Mouse (Mus musculus) heart, postnatal 25 days (tissue): ENCODE data around the gene Rnf19b. TPM values are rescaled to one million over a fixed set of nuclear protein-coding genes. Genes with fewer than 3 reads are reported as not detected.

Source experiments
- DNase-seq: peaks from one replicate; pipeline ENCODE4 v3.0.0; 2022; ENCODE audit warnings: low spot score
- intact Hi-C: fragments of 180-260 bp; cut with DNase I; formaldehyde crosslinking; loops from one replicate; pipeline ENCODE4 v1.15.1; 2025
- total RNA-seq, 2 experiments: library from RNA; stranded (reverse); gene quantifications; 2 replicates each; pipeline ENCODE4 v1.2.3; 2021

Rnf19b gene
- total RNA-seq = 10 to 100 TPM; 21.8 to 21.9 TPM

- intact Hi-C loops = loop anchor here (10.0 kb wide), 1 partner anchor 64 kb away; the partner anchor contains the start of gene Ak2
- no peak for DNase-seq
These were observed at the start of gene Rnf19b for GRCm38 (mm10) chr4:129058207-129059092. Gene Rnf19b, plus strand, starts transcription at chr4:129058271.

- no peak for DNase-seq
- intact Hi-C loops = no loop called here
These were observed 49.4 kb upstream of the Rnf19b start for GRCm38 (mm10) chr4:129008672-129009071.

DNA sequence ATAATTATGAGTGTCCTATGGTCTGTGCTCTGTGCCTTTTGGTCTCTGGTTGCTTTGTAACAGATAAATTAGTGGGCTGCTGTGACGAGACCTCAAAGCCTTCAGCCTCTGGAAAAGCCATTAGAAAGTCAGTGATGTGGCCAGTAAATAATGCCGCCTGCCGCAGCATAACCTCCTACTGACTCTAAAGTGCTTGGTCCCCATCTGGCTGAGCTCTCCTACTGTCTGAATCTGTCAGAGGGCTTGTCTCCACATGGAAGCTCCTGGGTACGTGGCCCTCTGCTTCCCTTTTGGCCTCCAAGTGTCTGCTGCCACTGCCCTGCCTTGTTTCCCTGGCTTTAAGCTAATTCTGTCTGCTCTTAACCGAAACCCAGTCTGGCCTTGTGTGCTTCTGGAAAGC lies 48.5 kb upstream of the Rnf19b start:
- intact Hi-C loops = no loop called here

GRCm38 (mm10) chr4:129011604-129012121 lies 46.4 kb upstream of the Rnf19b start:
- intact Hi-C loops = no loop called here
- DNase-seq = peak; percentile 33

More for the DNA sequence above, 48.5 kb upstream of the Rnf19b start:
- DNase-seq = no peak

DNA sequence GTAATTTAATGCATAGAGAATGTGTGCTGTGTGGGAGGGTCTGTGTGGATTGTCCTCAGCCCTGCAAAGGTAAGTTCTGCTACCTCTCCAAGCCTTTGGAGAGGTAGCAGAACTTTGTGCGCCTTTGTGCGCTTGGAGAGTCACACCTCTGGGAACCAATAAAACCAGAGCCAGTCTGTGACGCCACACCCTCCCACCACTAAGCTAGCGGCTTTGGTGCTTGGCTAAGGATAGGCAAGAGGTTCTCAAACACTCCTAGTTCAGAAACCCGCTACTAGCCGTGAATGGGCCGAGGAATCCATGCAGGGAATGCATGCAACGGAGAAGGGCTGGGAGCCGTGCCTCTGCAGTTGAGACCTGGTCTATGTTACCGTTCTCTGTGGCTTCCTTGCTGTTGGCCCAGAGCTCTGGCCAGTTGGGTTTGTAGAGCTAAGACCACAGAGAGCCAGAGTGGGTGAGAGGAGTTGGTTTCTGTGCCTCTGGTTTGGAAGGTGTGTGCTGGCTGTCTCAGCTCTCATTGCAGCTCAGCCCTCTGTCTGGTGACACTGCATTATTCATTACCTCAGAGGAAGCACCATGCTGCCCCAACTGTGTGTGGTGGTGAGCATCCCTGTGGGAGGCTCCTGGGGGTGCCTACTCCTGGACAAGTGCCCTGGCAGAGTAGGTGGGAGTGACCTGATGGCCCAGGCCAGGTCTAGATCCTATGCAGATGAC lies 44.8 kb upstream of the Rnf19b start:
- DNase-seq = no peak
- intact Hi-C loops = no loop called here

GRCm38 (mm10) chr4:129016329-129016728 lies 41.7 kb upstream of the Rnf19b start:
- no peak for DNase-seq
- intact Hi-C loops = no loop called here

DNA sequence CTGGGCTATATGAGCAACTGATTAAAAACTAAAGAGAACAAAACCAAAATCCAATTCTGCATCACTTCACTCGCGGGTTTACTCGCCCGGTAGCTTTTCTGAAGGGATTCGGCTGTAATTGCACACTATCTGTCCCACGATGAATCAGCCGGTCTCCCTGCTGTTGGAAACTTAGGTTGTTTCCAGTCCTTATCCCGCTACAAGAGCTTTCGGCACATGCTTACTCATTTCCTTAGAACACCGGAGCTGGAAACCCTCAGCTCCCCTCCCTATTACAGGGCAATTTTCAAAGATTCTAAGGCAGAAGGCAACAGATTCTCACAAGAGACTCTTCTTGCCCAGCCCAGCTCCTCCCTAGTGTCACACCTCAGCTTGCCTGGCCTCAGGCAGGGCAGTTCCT lies 40.9 kb upstream of the Rnf19b start:
- intact Hi-C loops = no loop called here
- DNase-seq = no peak

- intact Hi-C loops = no loop called here
- DNase-seq = no peak
These were observed 39.2 kb upstream of the Rnf19b start for GRCm38 (mm10) chr4:129018788-129019435.

GRCm38 (mm10) chr4:129019788-129020187 lies 38.3 kb upstream of the Rnf19b start:
- intact Hi-C loops = no loop called here
- no peak for DNase-seq

DNA sequence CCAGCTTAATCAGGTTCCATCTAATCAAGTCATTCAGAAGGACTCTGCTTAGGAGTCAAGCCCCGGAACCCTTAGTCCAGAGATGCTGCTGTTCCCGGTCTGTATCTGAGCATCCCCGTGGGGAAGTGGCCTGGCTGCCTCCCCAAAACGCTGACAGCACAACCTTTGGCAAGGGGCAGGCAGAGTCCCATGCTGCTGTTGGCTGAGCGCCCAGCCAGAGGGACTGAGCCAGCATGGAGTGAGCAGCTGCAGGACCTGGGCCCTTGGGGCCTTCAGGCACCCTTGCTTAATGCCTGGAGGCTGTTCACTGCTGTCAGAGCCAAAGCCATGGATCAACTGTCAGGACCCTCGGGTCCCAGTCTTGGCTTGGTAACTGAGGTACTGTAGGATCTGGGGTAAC lies 37.6 kb upstream of the Rnf19b start:
- DNase-seq = peak; percentile 88
- intact Hi-C loops = no loop called here

GRCm38 (mm10) chr4:129021426-129021825 lies 36.6 kb upstream of the Rnf19b start:
- DNase-seq = no peak
- intact Hi-C loops = no loop called here

- no peak for DNase-seq
- intact Hi-C loops = no loop called here
These were observed 36.2 kb upstream of the Rnf19b start for GRCm38 (mm10) chr4:129021886-129022285.

DNA sequence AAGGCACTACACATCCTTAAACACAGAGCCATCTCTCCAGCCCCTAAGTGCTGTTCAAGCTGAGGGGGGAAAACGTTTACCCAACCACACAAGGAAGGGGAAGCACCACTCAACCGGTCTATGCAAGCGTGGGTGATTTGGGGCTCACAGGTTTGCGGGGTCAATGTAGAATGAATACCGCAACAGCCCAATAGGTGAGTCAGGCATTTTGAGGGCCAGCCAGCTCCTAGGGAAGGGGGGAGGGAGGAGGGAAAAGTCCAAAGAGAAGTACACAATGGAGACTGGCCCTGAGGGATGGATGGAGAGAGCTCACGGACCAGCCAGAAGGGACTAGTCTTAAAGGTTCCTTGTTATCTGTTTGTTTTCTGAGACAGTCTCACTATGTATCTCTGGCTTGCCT lies 34.2 kb upstream of the Rnf19b start:
- no peak for DNase-seq

GRCm38 (mm10) chr4:129024775-129025174 lies 33.3 kb upstream of the Rnf19b start:
- intact Hi-C loops = no loop called here
- DNase-seq = peak; percentile 68

More for the DNA sequence above, 34.2 kb upstream of the Rnf19b start:
- intact Hi-C loops = no loop called here

GRCm38 (mm10) chr4:129025707-129026106 lies 32.4 kb upstream of the Rnf19b start:
- no peak for DNase-seq
- intact Hi-C loops = no loop called here

DNA sequence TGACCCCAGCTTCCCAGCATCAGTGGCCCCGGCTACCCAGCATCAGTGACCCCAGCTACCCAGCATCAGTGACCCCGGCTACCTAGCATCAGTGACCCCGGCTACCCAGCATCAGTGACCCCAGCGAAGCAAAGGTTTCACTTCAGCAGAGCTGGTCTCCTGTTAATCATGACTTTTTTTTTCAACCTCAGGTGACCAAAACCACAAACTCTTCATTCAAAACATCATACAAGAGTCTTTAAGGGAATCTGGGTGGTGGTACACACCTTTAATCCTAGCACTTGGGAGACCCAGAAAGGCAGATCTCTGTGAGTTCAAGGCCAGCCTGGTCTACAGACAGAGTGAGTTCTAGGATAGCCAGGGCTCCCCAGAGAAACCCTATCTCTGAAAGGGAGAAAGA lies 27.3 kb upstream of the Rnf19b start:
- no peak for DNase-seq
- intact Hi-C loops = no loop called here

GRCm38 (mm10) chr4:129031408-129031965 lies 26.6 kb upstream of the Rnf19b start:
- DNase-seq = no peak
- intact Hi-C loops = no loop called here

DNA sequence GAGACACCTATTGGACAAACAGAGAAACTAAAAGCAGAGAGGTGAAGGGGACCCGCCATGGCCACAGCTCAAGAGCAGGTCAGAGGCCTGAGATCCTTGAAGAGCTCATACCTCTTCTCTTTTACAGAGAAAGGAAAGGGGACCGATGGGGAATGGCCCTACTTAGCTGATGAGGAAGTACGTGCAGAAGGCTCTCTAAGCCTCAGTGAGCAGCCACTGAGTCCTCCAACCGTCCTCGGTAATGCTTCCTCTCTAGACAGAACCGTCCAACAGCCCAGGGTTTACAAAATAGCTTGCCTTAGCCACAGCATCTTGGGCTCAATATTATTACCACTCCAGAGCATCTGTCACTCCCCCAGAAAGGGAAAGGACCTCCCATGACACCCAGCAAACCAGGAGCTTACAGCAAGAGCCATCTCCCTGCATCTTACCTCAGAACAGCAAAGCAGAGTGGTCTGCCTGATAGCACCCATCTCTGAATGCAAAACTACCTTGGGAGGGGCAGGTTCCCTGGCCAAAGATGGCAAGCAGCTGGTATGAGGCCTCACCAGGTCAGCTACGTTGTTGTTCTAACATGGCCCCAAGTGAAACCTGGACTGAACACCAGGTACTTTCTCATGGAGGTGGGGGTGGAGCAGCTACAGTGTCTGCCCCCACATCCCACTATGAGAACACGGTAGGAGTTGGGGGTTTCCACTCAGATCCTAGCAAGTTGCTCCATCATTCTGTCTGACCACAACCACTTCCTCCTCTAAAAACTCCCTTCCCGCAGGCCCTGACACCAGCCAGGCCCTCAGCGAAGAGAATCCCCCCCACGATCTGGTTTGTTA lies 25.7 kb upstream of the Rnf19b start:
- intact Hi-C loops = no loop called here
- DNase-seq = no peak
